Mouse (Mus musculus) neural tube, embryonic 13.5 days (tissue): ENCODE results near the gene Ajuba. TPM values are rescaled to one million over a fixed set of nuclear protein-coding genes. Genes with fewer than 3 reads are reported as not detected.

ENCODE experiments used
- ATAC-seq: fragments of 200-750 bp; cut with Nextera tagmentation; 2 replicates; pipeline ENCODE4 v1.8.0; 2017; ENCODE audit warnings: low read depth, mild to moderate bottlenecking, moderate TSS enrichment, moderate library complexity
- H3K27ac ChIP-seq: fragments of 300-500 bp; sonication (generic); replicated peaks from 2 replicates; pipeline ENCODE4 v1.5.1; 2015; ENCODE audit warnings: moderate library complexity, mild to moderate bottlenecking, inconsistent platforms
- H3K27me3 ChIP-seq: fragments of 300-500 bp; sonication (generic); 2 replicates; pipeline ENCODE4 v1.6.1; 2015; ENCODE audit warnings: mild to moderate bottlenecking, inconsistent platforms
- H3K36me3 ChIP-seq: fragments of 300-500 bp; sonication (generic); 2 replicates; pipeline ENCODE4 v1.6.1; 2015; ENCODE audit warnings: mild to moderate bottlenecking, inconsistent platforms
- H3K4me1 ChIP-seq: fragments of 300-500 bp; sonication (generic); replicated peaks from 2 replicates; pipeline ENCODE4 v1.6.1; 2015; ENCODE audit warnings: inconsistent platforms
- H3K4me2 ChIP-seq: fragments of 300-500 bp; sonication (generic); 2 replicates; pipeline ENCODE4 v1.6.1; 2015; ENCODE audit warnings: inconsistent platforms, mild to moderate bottlenecking, moderate library complexity
- H3K4me3 ChIP-seq: fragments of 300-500 bp; sonication (generic); 2 replicates; pipeline ENCODE4 v1.5.1; 2015; ENCODE audit warnings: mild to moderate bottlenecking, inconsistent platforms
- H3K9ac ChIP-seq: fragments of 300-500 bp; sonication (generic); 2 replicates; pipeline ENCODE4 v1.6.1; 2015; ENCODE audit warnings: moderate library complexity, mild to moderate bottlenecking, inconsistent platforms
- H3K9me3 ChIP-seq: fragments of 300-500 bp; sonication (generic); 2 replicates; pipeline ENCODE4 v1.6.1; 2016; ENCODE audit warnings: inconsistent platforms
- WGBS: fragments of 180-500 bp; shearing (Covaris S2); methylation state at CpG from one replicate; pipeline ENCODE4 v1.1.7; 2015; 5-methylcytosine and 5-hydroxymethylcytosine counted together
- polyA plus RNA-seq: library from polyadenylated mRNA; unstranded; fragments of >200 nt; fragmentation: Nextera tagmentation; extraction: Ambion mirVana; gene quantifications from 2 replicates; pipeline ENCODE4 v1.2.1, GENCODE M21; 2015

The Ajuba gene
- polyA plus RNA-seq, 1 experiment from 2014 or later = 11.3 TPM

- H3K4me2 ChIP-seq = no peak overlapping the region
- WGBS = 48% methylated on average over 7 of the region's 7 CpGs
- H3K9me3 ChIP-seq = no peaks in the 10 kb centered on the region
- no peak for ATAC-seq
- no peak overlapping the region for H3K27ac ChIP-seq
- peaks cover 29% of the 10 kb centered on the region for H3K36me3 ChIP-seq
- no peaks in the 10 kb centered on the region for H3K4me1 ChIP-seq
- H3K27me3 ChIP-seq = no peaks in the 10 kb centered on the region
- H3K9ac ChIP-seq = no peak overlapping the region
- H3K4me3 ChIP-seq = no peak overlapping the region
These were observed 6.5 kb upstream of the Ajuba start for GRCm38 (mm10) chr14:54583681-54584338.

DNA sequence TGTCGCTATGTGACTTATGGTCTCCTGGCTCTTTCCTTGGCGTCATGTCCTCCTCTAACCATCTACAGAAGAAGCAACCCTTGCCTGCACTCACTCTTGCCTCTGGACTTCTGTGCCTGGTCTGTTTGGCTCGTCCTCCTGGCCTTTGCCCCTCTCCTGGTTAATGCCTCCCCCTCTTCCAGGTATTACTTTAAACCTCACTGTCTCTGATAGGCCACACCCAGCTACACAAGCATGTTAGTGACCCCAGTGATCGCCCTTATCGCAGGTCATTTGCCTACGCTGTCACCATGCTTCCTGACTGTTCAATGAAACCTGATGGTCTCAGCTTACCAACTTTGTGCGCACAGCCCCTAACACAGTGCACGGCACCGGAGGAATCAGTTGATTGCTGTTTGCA, 5.2 kb upstream of the Ajuba start:
- Histone ChIP-seq H3K4me2 (no peak overlapping the region), H3K9me3 (no peaks in the 10 kb centered on the region), H3K4me1 (peaks cover 9% of the 10 kb centered on the region), H3K9ac (no peak overlapping the region), H3K27ac (no peak overlapping the region), H3K4me3 (no peak overlapping the region), H3K36me3 (peaks cover 29% of the 10 kb centered on the region), H3K27me3 (no peaks in the 10 kb centered on the region; the same call in 1 of the 2 replicates)
- ATAC-seq = no peak
- WGBS = 93% methylated on average over 9 of the region's 9 CpGs

- 90% methylated on average over 7 of the region's 7 CpGs for WGBS
- Histone ChIP-seq H3K9me3 (no peaks in the 10 kb centered on the region), H3K4me2 (no peak overlapping the region)
These were observed 2.3 kb upstream of the Ajuba start for GRCm38 (mm10) chr14:54579638-54580037.

DNA sequence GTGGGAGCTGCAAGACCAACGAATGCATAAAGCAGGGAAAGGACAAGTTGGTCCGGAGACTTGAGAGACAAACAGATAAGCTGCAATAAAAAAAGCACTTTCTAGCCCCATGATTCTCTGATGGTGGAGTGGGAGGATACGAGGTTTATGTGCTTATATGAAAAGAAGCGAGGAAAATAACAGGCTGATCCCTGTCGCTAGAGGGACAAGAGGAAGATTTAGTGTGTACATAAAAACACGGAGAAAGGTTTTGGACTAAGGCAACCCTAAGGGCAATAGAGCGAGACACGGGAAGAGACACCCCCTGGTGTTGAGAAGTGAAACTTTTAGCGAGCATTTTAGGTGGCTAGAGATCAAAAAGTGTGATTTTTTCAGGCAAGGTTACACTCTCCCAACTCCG, 705 bp upstream of the Ajuba start:
- H3K27me3 ChIP-seq = peaks cover 37% of the 10 kb centered on the region
- peak overlapping the region; percentile 63 for H3K4me3 ChIP-seq
- H3K4me1 ChIP-seq = peaks cover 54% of the 10 kb centered on the region
- peak overlapping the region; percentile 78 for H3K27ac ChIP-seq
- ATAC-seq = peak; percentile 17; the same call in 1 of the 2 replicates
- peak overlapping the region; percentile 75 for H3K9ac ChIP-seq
- peaks cover 5% of the 10 kb centered on the region; the same call in 1 of the 2 replicates for H3K36me3 ChIP-seq
- H3K4me2 ChIP-seq = peak overlapping the region; percentile 82
- no peaks in the 10 kb centered on the region for H3K9me3 ChIP-seq
- 2% methylated on average over 10 of the region's 10 CpGs for WGBS

More at GRCm38 (mm10) chr14:54579638-54580037, 2.3 kb upstream of the Ajuba start:
- peaks cover 38% of the 10 kb centered on the region for H3K4me1 ChIP-seq
- H3K27ac ChIP-seq = no peak overlapping the region
- no peak overlapping the region for H3K4me3 ChIP-seq
- no peak overlapping the region for H3K9ac ChIP-seq
- ATAC-seq = no peak
- H3K27me3 ChIP-seq = peaks cover 27% of the 10 kb centered on the region
- H3K36me3 ChIP-seq = peaks cover 17% of the 10 kb centered on the region

DNA sequence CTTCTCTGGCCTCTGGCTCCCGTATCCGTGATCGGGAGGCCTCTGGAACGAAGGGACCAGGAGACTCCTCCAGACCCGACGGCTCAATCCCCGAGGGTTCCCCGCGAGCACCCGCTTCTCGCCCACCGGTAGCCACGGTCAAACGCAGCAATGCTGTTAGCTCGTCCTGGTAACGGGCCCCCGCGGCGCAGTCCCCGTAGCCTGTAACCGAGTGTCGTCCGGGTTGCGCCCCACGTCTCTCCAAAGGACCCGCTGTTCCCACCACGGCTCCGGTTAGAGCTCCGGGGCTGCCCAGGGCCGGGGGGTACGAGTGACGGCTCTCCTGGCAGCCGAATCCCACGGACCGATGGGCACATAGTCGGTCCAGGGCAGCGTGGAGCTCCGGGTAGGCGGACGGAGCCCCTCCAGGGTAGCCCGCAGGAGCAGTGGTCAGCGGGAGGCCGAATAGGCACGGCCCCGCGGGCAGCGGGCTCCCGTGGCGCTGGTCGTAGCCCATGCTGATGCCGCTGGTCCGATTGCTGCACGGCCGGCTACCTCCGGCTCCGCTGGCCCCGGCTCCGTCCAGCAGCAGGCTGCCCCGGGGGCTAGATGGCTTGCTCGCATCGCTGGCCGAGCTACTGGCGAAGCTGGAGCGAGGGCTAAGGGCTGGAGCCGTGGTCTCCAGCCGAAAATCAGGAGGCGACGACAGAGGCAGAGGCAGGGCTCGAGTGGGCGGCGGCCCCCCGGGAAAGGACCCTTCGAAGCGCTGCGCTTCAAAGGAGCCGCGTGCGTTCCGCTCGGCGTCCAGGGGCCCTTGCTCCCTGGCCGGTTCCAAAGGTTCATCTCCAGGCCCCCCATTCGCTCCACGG, 893 bp downstream of the Ajuba start:
- Histone ChIP-seq H3K36me3 (no peaks in the 10 kb centered on the region), H3K4me1 (peaks cover 69% of the 10 kb centered on the region), H3K27me3 (peaks cover 38% of the 10 kb centered on the region), H3K27ac (peak overlapping the region; percentile 78), H3K9me3 (no peaks in the 10 kb centered on the region), H3K4me2 (peak overlapping the region; percentile 82), H3K4me3 (peak overlapping the region; percentile 63), H3K9ac (peak overlapping the region; percentile 75)
- ATAC-seq = peak; percentile 7; the same call in 1 of the 2 replicates
- under 1% methylated on average over 84 of the region's 84 CpGs for WGBS

- no peaks in the 10 kb centered on the region for H3K36me3 ChIP-seq
- H3K27me3 ChIP-seq = peaks cover 38% of the 10 kb centered on the region
- H3K9ac ChIP-seq = peak overlapping the region; percentile 75
- H3K4me1 ChIP-seq = peaks cover 69% of the 10 kb centered on the region
- H3K4me2 ChIP-seq = peak overlapping the region; percentile 82
- WGBS = under 1% methylated on average over 39 of the region's 39 CpGs
- no peaks in the 10 kb centered on the region for H3K9me3 ChIP-seq
- H3K4me3 ChIP-seq = peak overlapping the region; percentile 63
- no peak overlapping the region for H3K27ac ChIP-seq
- no peak for ATAC-seq
These were observed 1.7 kb downstream of the Ajuba start for GRCm38 (mm10) chr14:54575631-54576030.

DNA sequence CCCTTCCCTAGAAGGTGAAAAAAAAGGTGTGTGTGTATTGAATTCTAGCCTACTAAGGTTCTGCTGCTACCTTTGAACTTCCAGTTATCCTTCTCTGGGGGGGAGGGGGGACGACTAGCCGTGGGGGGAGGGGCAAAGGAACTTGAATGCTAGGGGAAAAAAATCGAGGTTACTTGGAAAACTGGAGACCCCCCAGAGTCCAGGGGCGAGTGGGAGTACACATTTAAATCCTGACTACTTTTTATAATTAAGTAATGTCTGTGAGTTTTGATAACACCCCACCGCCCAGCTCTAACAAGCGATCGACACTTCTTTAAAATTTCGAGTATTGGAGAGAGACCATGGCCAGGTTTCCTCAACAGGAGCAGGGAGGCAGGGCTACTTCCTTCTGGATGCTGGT, 2.3 kb downstream of the Ajuba start:
- H3K9ac ChIP-seq = peak overlapping the region; percentile 75
- peaks cover 38% of the 10 kb centered on the region for H3K27me3 ChIP-seq

GRCm38 (mm10) chr14:54574253-54574652, 3.1 kb downstream of the Ajuba start:
- H3K4me2 ChIP-seq = peak overlapping the region; percentile 82
- H3K27ac ChIP-seq = 0 out of 2 replicates have a peak overlapping the region, but pooled peaks have one; percentile 55
- H3K9ac ChIP-seq = peak overlapping the region; percentile 75; the same call in 1 of the 2 replicates
- H3K9me3 ChIP-seq = no peaks in the 10 kb centered on the region
- peaks cover 80% of the 10 kb centered on the region for H3K4me1 ChIP-seq
- H3K27me3 ChIP-seq = peaks cover 38% of the 10 kb centered on the region
- peak overlapping the region; percentile 63 for H3K4me3 ChIP-seq
- 19% methylated on average over 4 of the region's 4 CpGs for WGBS
- peak; percentile 16; the same call in 1 of the 2 replicates for ATAC-seq
- H3K36me3 ChIP-seq = no peaks in the 10 kb centered on the region

More for the DNA sequence above, 2.3 kb downstream of the Ajuba start:
- peaks cover 72% of the 10 kb centered on the region for H3K4me1 ChIP-seq
- no peaks in the 10 kb centered on the region for H3K36me3 ChIP-seq
- 2% methylated on average over 8 of the region's 8 CpGs for WGBS
- 0 out of 2 replicates have a peak overlapping the region, but pooled peaks have one; percentile 55 for H3K27ac ChIP-seq
- H3K4me3 ChIP-seq = peak overlapping the region; percentile 63
- H3K9me3 ChIP-seq = no peaks in the 10 kb centered on the region
- H3K4me2 ChIP-seq = peak overlapping the region; percentile 82
- no peak for ATAC-seq

DNA sequence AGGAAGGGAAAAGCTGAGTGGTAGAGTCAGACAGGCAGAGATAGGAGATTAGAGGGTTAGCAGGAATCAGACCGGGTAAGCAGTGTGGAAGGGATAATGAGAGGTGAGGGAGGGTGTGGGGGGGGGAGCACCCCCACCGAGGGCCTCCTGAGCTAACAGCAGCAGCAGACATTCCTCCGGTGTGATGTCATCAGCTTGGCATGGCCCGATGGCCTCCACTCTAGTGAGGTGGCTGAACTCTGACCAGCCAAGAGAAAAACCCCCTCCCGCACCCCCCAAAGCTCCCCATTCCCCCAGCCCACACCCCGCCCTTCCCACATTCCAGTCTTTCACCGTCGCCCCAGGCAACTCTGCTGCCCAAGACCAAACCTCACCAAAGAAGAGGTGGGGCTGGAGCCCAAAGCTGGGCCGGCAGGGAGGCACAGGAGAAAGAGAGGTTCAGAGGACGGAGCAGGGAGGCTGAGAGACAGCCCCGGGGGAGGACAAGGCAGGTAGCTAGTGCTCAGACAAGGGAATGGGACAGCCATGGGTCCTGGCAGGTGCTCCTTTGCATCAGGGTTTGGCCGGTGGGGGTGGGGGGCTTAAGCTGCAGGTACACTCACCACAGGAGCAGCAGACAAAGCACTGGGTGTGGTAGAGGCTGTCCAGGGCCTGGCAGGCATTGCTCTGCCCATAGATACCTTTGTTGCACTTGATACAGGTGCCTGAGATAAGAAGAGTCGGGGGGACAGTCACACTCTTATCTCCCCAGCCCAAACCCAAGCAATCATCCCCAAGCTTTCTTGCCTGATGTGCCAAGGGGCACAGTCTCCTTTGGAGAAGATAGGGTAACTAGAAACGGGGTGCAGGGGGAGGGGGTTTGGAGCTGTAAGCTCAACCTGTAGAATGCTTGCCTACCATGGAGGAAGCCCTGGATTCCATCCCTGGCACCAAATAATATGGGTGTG, 4.3 kb downstream of the Ajuba start:
- Histone ChIP-seq H3K27ac (peak overlapping the region; percentile 49; the same call in 1 of the 2 replicates), H3K36me3 (peaks cover 7% of the 10 kb centered on the region), H3K9me3 (no peaks in the 10 kb centered on the region), H3K4me3 (peak overlapping the region; percentile 63), H3K9ac (peak overlapping the region; percentile 43; the same call in 1 of the 2 replicates), H3K4me1 (peaks cover 75% of the 10 kb centered on the region), H3K27me3 (peaks cover 38% of the 10 kb centered on the region), H3K4me2 (peak overlapping the region; percentile 82)
- ATAC-seq = peak; percentile 10; the same call in 1 of the 2 replicates
- 13% methylated on average over 14 of the region's 14 CpGs for WGBS

GRCm38 (mm10) chr14:54572122-54572521, 5.2 kb downstream of the Ajuba start:
- 57% methylated on average over 4 of the region's 4 CpGs for WGBS
- H3K9ac ChIP-seq = no peak overlapping the region
- ATAC-seq = no peak

More at GRCm38 (mm10) chr14:54572122-54572521, 5.2 kb downstream of the Ajuba start:
- Histone ChIP-seq H3K9me3 (no peaks in the 10 kb centered on the region), H3K27ac (no peak overlapping the region; the same call in 1 of the 2 replicates), H3K4me2 (no peak overlapping the region), H3K4me3 (no peak overlapping the region), H3K36me3 (peaks cover 15% of the 10 kb centered on the region), H3K27me3 (peaks cover 35% of the 10 kb centered on the region), H3K4me1 (peaks cover 67% of the 10 kb centered on the region)
